Mouse (Mus musculus): ENCODE measurements around the gene Snx8. TPM values are rescaled to one million over a fixed set of nuclear protein-coding genes. Genes with fewer than 3 reads are reported as not detected.

Gene Snx8
- polyA plus RNA-seq, 1 experiment from 2014 or later, result 32.4 TPM

GRCm38 (mm10) chr5:140408801-140409200 is 19.7 kb upstream of the Snx8 start:
- no peak for ATAC-seq (ENCODE audit: low FRiP score, low TSS enrichment)
- Histone ChIP-seq H3K36me3 (ENCODE audit: insufficient read depth, low read length) (no peaks in the 10 kb centered on the region), H3K4me1 (ENCODE audit: insufficient read depth, low read length) (peaks cover 9% of the 10 kb centered on the region; the same call in 1 of the 2 replicates), H3K4me2 (replicated peaks; ENCODE audit: low read depth, low read length) (no peak overlapping the region), H3K9me3 (ENCODE audit: low read length) (no peaks in the 10 kb centered on the region; the same call in 1 of the 2 replicates), H3K27me3 (ENCODE audit: insufficient read depth, low read length) (no peaks in the 10 kb centered on the region), H3K4me3 (ENCODE audit: low read length) (no peak overlapping the region), H3K27ac (ENCODE audit: low read length) (no peak overlapping the region), H3K9ac (replicated peaks; ENCODE audit: low read length) (no peak overlapping the region)

- Histone ChIP-seq H3K4me3 (ENCODE audit: low read length) (no peak overlapping the region), H3K27me3 (ENCODE audit: insufficient read depth, low read length) (no peaks in the 10 kb centered on the region), H3K4me1 (ENCODE audit: insufficient read depth, low read length) (peaks cover 9% of the 10 kb centered on the region; the same call in 1 of the 2 replicates), H3K27ac (ENCODE audit: low read length) (no peak overlapping the region), H3K4me2 (replicated peaks; ENCODE audit: low read depth, low read length) (no peak overlapping the region), H3K9me3 (ENCODE audit: low read length) (no peaks in the 10 kb centered on the region; the same call in 1 of the 2 replicates), H3K36me3 (ENCODE audit: insufficient read depth, low read length) (no peaks in the 10 kb centered on the region), H3K9ac (replicated peaks; ENCODE audit: low read length) (no peak overlapping the region)
- no peak for ATAC-seq (ENCODE audit: low FRiP score, low TSS enrichment)
- WGBS, result 58% methylated on average over 6 of the region's 6 CpGs
Observed at GRCm38 (mm10) chr5:140406666-140407065, 17.6 kb upstream of the Snx8 start.

- ATAC-seq (ENCODE audit: low FRiP score, low TSS enrichment), result no peak
- Histone ChIP-seq H3K4me3 (ENCODE audit: low read length) (no peak overlapping the region), H3K9ac (replicated peaks; ENCODE audit: low read length) (no peak overlapping the region), H3K4me2 (replicated peaks; ENCODE audit: low read depth, low read length) (no peak overlapping the region), H3K4me1 (ENCODE audit: insufficient read depth, low read length) (peaks cover 9% of the 10 kb centered on the region; the same call in 1 of the 2 replicates), H3K27me3 (ENCODE audit: insufficient read depth, low read length) (no peaks in the 10 kb centered on the region), H3K27ac (ENCODE audit: low read length) (no peak overlapping the region), H3K36me3 (ENCODE audit: insufficient read depth, low read length) (no peaks in the 10 kb centered on the region), H3K9me3 (ENCODE audit: low read length) (no peaks in the 10 kb centered on the region; the same call in 1 of the 2 replicates)
- 74% methylated on average over 6 of the region's 6 CpGs for WGBS
Observed at GRCm38 (mm10) chr5:140405126-140405525, 16.1 kb upstream of the Snx8 start.

- ATAC-seq (ENCODE audit: low FRiP score, low TSS enrichment), result no peak
- H3K4me1 ChIP-seq (ENCODE audit: insufficient read depth, low read length), result peaks cover 9% of the 10 kb centered on the region; the same call in 1 of the 2 replicates
- H3K36me3 ChIP-seq (ENCODE audit: insufficient read depth, low read length), result no peaks in the 10 kb centered on the region
- no peak overlapping the region for H3K4me2 ChIP-seq (replicated peaks; ENCODE audit: low read depth, low read length)
- no peak overlapping the region for H3K9ac ChIP-seq (replicated peaks; ENCODE audit: low read length)
- H3K9me3 ChIP-seq (ENCODE audit: low read length), result no peaks in the 10 kb centered on the region; the same call in 1 of the 2 replicates
- H3K27me3 ChIP-seq (ENCODE audit: insufficient read depth, low read length), result no peaks in the 10 kb centered on the region
- no peak overlapping the region for H3K27ac ChIP-seq (ENCODE audit: low read length)
- 66% methylated on average over 4 of the region's 4 CpGs for WGBS
- no peak overlapping the region for H3K4me3 ChIP-seq (ENCODE audit: low read length)
Observed at GRCm38 (mm10) chr5:140402640-140403270, 13.7 kb upstream of the Snx8 start.

- Histone ChIP-seq H3K4me1 (ENCODE audit: insufficient read depth, low read length) (no peaks in the 10 kb centered on the region), H3K9ac (replicated peaks; ENCODE audit: low read length) (no peak overlapping the region), H3K36me3 (ENCODE audit: insufficient read depth, low read length) (no peaks in the 10 kb centered on the region), H3K27me3 (ENCODE audit: insufficient read depth, low read length) (no peaks in the 10 kb centered on the region), H3K4me3 (ENCODE audit: low read length) (no peak overlapping the region), H3K27ac (ENCODE audit: low read length) (no peak overlapping the region), H3K4me2 (replicated peaks; ENCODE audit: low read depth, low read length) (no peak overlapping the region), H3K9me3 (ENCODE audit: low read length) (no peaks in the 10 kb centered on the region)
- WGBS, result 69% methylated on average over 8 of the region's 8 CpGs
- no peak for ATAC-seq (ENCODE audit: low FRiP score, low TSS enrichment)
Observed at GRCm38 (mm10) chr5:140396166-140396940, 7.3 kb upstream of the Snx8 start.

- Histone ChIP-seq H3K36me3 (ENCODE audit: insufficient read depth, low read length) (no peaks in the 10 kb centered on the region), H3K9ac (replicated peaks; ENCODE audit: low read length) (no peak overlapping the region), H3K27me3 (ENCODE audit: insufficient read depth, low read length) (no peaks in the 10 kb centered on the region), H3K4me2 (replicated peaks; ENCODE audit: low read depth, low read length) (no peak overlapping the region), H3K4me3 (ENCODE audit: low read length) (no peak overlapping the region), H3K27ac (ENCODE audit: low read length) (no peak overlapping the region), H3K4me1 (ENCODE audit: insufficient read depth, low read length) (peaks cover 8% of the 10 kb centered on the region), H3K9me3 (ENCODE audit: low read length) (no peaks in the 10 kb centered on the region)
- ATAC-seq (ENCODE audit: low FRiP score, low TSS enrichment), result no peak
- WGBS, result 86% methylated on average over 3 of the region's 3 CpGs
Observed at GRCm38 (mm10) chr5:140392701-140393100, 3.6 kb upstream of the Snx8 start.

GRCm38 (mm10) chr5:140391981-140392380 is 2.9 kb upstream of the Snx8 start:
- H3K4me1 ChIP-seq (ENCODE audit: insufficient read depth, low read length), result peaks cover 15% of the 10 kb centered on the region
- no peak overlapping the region for H3K4me2 ChIP-seq (replicated peaks; ENCODE audit: low read depth, low read length)
- H3K9me3 ChIP-seq (ENCODE audit: low read length), result no peaks in the 10 kb centered on the region
- H3K36me3 ChIP-seq (ENCODE audit: insufficient read depth, low read length), result no peaks in the 10 kb centered on the region
- H3K27me3 ChIP-seq (ENCODE audit: insufficient read depth, low read length), result no peaks in the 10 kb centered on the region
- no peak overlapping the region for H3K27ac ChIP-seq (ENCODE audit: low read length)
- 87% methylated on average over 5 of the region's 5 CpGs for WGBS
- no peak for ATAC-seq (ENCODE audit: low FRiP score, low TSS enrichment)
- no peak overlapping the region for H3K9ac ChIP-seq (replicated peaks; ENCODE audit: low read length)
- H3K4me3 ChIP-seq (ENCODE audit: low read length), result no peak overlapping the region

GRCm38 (mm10) chr5:140391435-140391834 is 2.4 kb upstream of the Snx8 start:
- no peak overlapping the region for H3K4me3 ChIP-seq (ENCODE audit: low read length)
- ATAC-seq (ENCODE audit: low FRiP score, low TSS enrichment), result no peak
- WGBS, result 53% methylated on average over 1 of the region's 1 CpGs
- no peaks in the 10 kb centered on the region for H3K36me3 ChIP-seq (ENCODE audit: insufficient read depth, low read length)
- no peaks in the 10 kb centered on the region for H3K9me3 ChIP-seq (ENCODE audit: low read length)
- H3K9ac ChIP-seq (replicated peaks; ENCODE audit: low read length), result no peak overlapping the region
- no peak overlapping the region for H3K4me2 ChIP-seq (replicated peaks; ENCODE audit: low read depth, low read length)
- peaks cover 19% of the 10 kb centered on the region for H3K4me1 ChIP-seq (ENCODE audit: insufficient read depth, low read length)
- H3K27me3 ChIP-seq (ENCODE audit: insufficient read depth, low read length), result no peaks in the 10 kb centered on the region
- no peak overlapping the region for H3K27ac ChIP-seq (ENCODE audit: low read length)

- WGBS, result 60% methylated on average over 3 of the region's 3 CpGs
- H3K4me2 ChIP-seq (replicated peaks; ENCODE audit: low read depth, low read length), result peak overlapping the region; percentile 79
Observed at GRCm38 (mm10) chr5:140389647-140390046, 585 bp upstream of the Snx8 start.

More at GRCm38 (mm10) chr5:140389647-140390046, 585 bp upstream of the Snx8 start:
- Histone ChIP-seq H3K9ac (replicated peaks; ENCODE audit: low read length) (peak overlapping the region; percentile 23; the same call in 1 of the 2 replicates), H3K36me3 (ENCODE audit: insufficient read depth, low read length) (no peaks in the 10 kb centered on the region), H3K27me3 (ENCODE audit: insufficient read depth, low read length) (no peaks in the 10 kb centered on the region), H3K4me3 (ENCODE audit: low read length) (peak overlapping the region; percentile 67), H3K9me3 (ENCODE audit: low read length) (no peaks in the 10 kb centered on the region), H3K4me1 (ENCODE audit: insufficient read depth, low read length) (peaks cover 20% of the 10 kb centered on the region), H3K27ac (ENCODE audit: low read length) (no peak overlapping the region; the same call in 1 of the 2 replicates)
- no peak for ATAC-seq (ENCODE audit: low FRiP score, low TSS enrichment)
